Mouse (Mus musculus): Measurements from ENCODE around the gene Tspan17. TPM values are rescaled to one million over a fixed set of nuclear protein-coding genes. Genes with fewer than 3 reads are reported as not detected.

Tspan17 gene
- total RNA-seq, 1 experiment from 2014 or later = 6.9 TPM

GRCm38 (mm10) chr13:54837471-54837889, 48.3 kb downstream of the Tspan17 start:
- ATAC-seq (replicated peaks; ENCODE audit: insufficient number of reproducible peaks, low FRiP score, low TSS enrichment, poor library complexity, severe bottlenecking) = no peak

GRCm38 (mm10) chr13:54838540-54838939, 49.4 kb downstream of the Tspan17 start:
- ATAC-seq (replicated peaks; ENCODE audit: insufficient number of reproducible peaks, low FRiP score, low TSS enrichment, poor library complexity, severe bottlenecking) = no peak

GRCm38 (mm10) chr13:54839211-54839610, 50.0 kb downstream of the Tspan17 start:
- no peak for ATAC-seq (replicated peaks; ENCODE audit: insufficient number of reproducible peaks, low FRiP score, low TSS enrichment, poor library complexity, severe bottlenecking)

GRCm38 (mm10) chr13:54844579-54844978, 55.4 kb downstream of the Tspan17 start:
- ATAC-seq (replicated peaks; ENCODE audit: insufficient number of reproducible peaks, low FRiP score, low TSS enrichment, poor library complexity, severe bottlenecking) = no peak

Other genes starting within 250 kb of the Tspan17 start
- 34.5 to 44.1 TPM (median 38.3 TPM) in 3 replicates for gene 4833439L19Rik, start 223.9 kb upstream of the Tspan17 start, total RNA-seq (2017)
- gene Arl10, start 214.4 kb upstream of the Tspan17 start, total RNA-seq (2017) = 8.7 to 27.2 TPM (median 9.5 TPM) in 3 replicates
- gene Nop16, start 199.3 kb upstream of the Tspan17 start, total RNA-seq (2017) = 8.6 to 17.2 TPM (median 16.5 TPM) in 3 replicates
- gene Higd2a, start 199.2 kb upstream of the Tspan17 start, total RNA-seq (2017) = 22.4 to 36.2 TPM (median 28.0 TPM) in 3 replicates
- gene Cltb, start 178.0 kb upstream of the Tspan17 start, total RNA-seq (2017) = 19.8 to 45.0 TPM (median 35.6 TPM) in 3 replicates
- 33.8 to 63.9 TPM (median 38.3 TPM) in 3 replicates for gene Faf2, start 167.6 kb upstream of the Tspan17 start, total RNA-seq (2017)
- gene Rnf44, start 95.5 kb upstream of the Tspan17 start, total RNA-seq (2017) = 17.1 to 52.7 TPM (median 36.1 TPM) in 3 replicates
- gene Cdhr2, start 87.9 kb upstream of the Tspan17 start, total RNA-seq (2017) = 0.10 TPM in 1 of 3 replicates, not detected in the others
- not detected in 3 replicates for gene Gprin1, start 39.5 kb upstream of the Tspan17 start, total RNA-seq (2017)
- gene Sncb, start 22.8 kb upstream of the Tspan17 start, total RNA-seq (2017) = not detected in 3 replicates
- not detected in 3 replicates for gene Eif4e1b, start 5.4 kb upstream of the Tspan17 start, total RNA-seq (2017)
- gene Unc5a, start 160.0 kb downstream of the Tspan17 start, total RNA-seq (2017) = 3.3 to 6.8 TPM in 2 of 3 replicates, not detected in the other
- 27.2 to 72.1 TPM (median 36.8 TPM) in 3 replicates for gene Hk3, start 232.0 kb downstream of the Tspan17 start, total RNA-seq (2017)

All from monocyte, adult 5-6 weeks (primary cell).